ENCODE assay signal across 16 mouse cellular contexts in genomic region chr1:126832885-126833284, GRCm38 (mm10). TPM values are rescaled to one million over a fixed set of nuclear protein-coding genes. Genes with fewer than 3 reads are reported as not detected.
A peak's percentile ranks its signal among the peaks of the same experiment; 100 is the strongest.
DNase-seq lines count a peak whose midpoint lies in the region; ATAC-seq and TF ChIP-seq lines count a peak whose summit lies in the region.
"Had no signal": no experiment of that assay in that cellular context is flagged by ENCODE, and none has a peak within 500 bp of the region (broad histone marks: within the 10 kb centered on the region; RNA-seq: fewer than 3 reads in every experiment).

No protein-coding gene starts in this region.

- no peak for TF ChIP-seq POLR2A in lung, adult 2 months (IDR thresholded peaks at IDR 0.05; ENCODE audit: borderline replicate concordance, extremely low read depth, low read depth, low read length)

- H3K9me3 ChIP-seq in lung, embryonic 15.5 days: no peaks in the 10 kb centered on the region
- no peaks in the 10 kb centered on the region for H3K9me3 ChIP-seq in forebrain, embryonic 12.5 days
- H3K9me3 ChIP-seq: embryonic facial prominence, embryonic 10.5 days; forebrain, embryonic 15.5 days; heart, embryonic 13.5 days; hindbrain, embryonic 15.5 days had no signal

- no peak overlapping the region for H3K27ac ChIP-seq in lung, embryonic 15.5 days
- no peak overlapping the region for H3K27ac ChIP-seq in forebrain, embryonic 12.5 days
- H3K27ac ChIP-seq: embryonic facial prominence, embryonic 10.5 days; forebrain, embryonic 15.5 days; heart, embryonic 13.5 days; hindbrain, embryonic 15.5 days had no signal

- no peaks in the 10 kb centered on the region for H3K36me3 ChIP-seq in lung, embryonic 15.5 days
- H3K36me3 ChIP-seq in forebrain, embryonic 12.5 days (replicated peaks): no peaks in the 10 kb centered on the region
- H3K36me3 ChIP-seq: embryonic facial prominence, embryonic 10.5 days; forebrain, embryonic 15.5 days; heart, embryonic 13.5 days; hindbrain, embryonic 15.5 days had no signal

- H3K9ac ChIP-seq in lung, embryonic 15.5 days: no peak overlapping the region
- H3K9ac ChIP-seq in forebrain, embryonic 12.5 days: no peak overlapping the region
- H3K9ac ChIP-seq: forebrain, embryonic 15.5 days; heart, embryonic 13.5 days; hindbrain, embryonic 15.5 days had no signal

- WGBS in lung, adult 2 months: 80% methylated on average over 1 of the region's 1 CpGs
- WGBS in lung, embryonic 15.5 days: 43% methylated on average over 1 of the region's 1 CpGs
- 97% methylated on average over 1 of the region's 1 CpGs for WGBS in forebrain, embryonic 12.5 days

- no peak for TF ChIP-seq CTCF in lung, adult 2 months (IDR thresholded peaks at IDR 0.05; ENCODE audit: insufficient read depth, low read length)

- H3K4me1 ChIP-seq in lung, adult 2 months (ENCODE audit: control insufficient read depth, insufficient read depth, low read length): peaks cover 3% of the 10 kb centered on the region; the same call in 1 of the 2 replicates
- H3K4me1 ChIP-seq in lung, embryonic 15.5 days: peaks cover 22% of the 10 kb centered on the region
- H3K4me1 ChIP-seq in forebrain, embryonic 12.5 days: peaks cover 25% of the 10 kb centered on the region

- no peaks in the 10 kb centered on the region for H3K27me3 ChIP-seq in lung, embryonic 15.5 days
- 0 out of 2 replicates have a peak, but pooled peaks cover 16% of the 10 kb centered on the region for H3K27me3 ChIP-seq in forebrain, embryonic 12.5 days
- H3K27me3 ChIP-seq: forebrain, embryonic 15.5 days had no signal

- peak; percentile 50; the same call in 1 of the 2 replicates for ATAC-seq in lung, embryonic 15.5 days (ENCODE audit: borderline replicate concordance, extremely low read depth, low FRiP score, low TSS enrichment)
- 0 out of 2 replicates have a peak, but pooled peaks have one; percentile 38 for ATAC-seq in megakaryocyte-erythroid progenitor cell, adult 5-6 weeks (replicated peaks; ENCODE audit: low FRiP score, low TSS enrichment, poor library complexity, severe bottlenecking)
- ATAC-seq in forebrain, embryonic 12.5 days (ENCODE audit: low FRiP score): no peak
- ATAC-seq: forebrain, embryonic 15.5 days had no signal

- no peak overlapping the region for H3K4me2 ChIP-seq in lung, embryonic 15.5 days
- H3K4me2 ChIP-seq in forebrain, embryonic 12.5 days: no peak overlapping the region
- H3K4me2 ChIP-seq: forebrain, embryonic 15.5 days; heart, embryonic 13.5 days; hindbrain, embryonic 15.5 days had no signal

- H3K4me3 ChIP-seq in lung, adult 2 months (replicated peaks; ENCODE audit: extremely low read depth, low read depth, low read length): no peak overlapping the region
- no peak overlapping the region for H3K4me3 ChIP-seq in lung, embryonic 15.5 days
- H3K4me3 ChIP-seq in forebrain, embryonic 12.5 days (replicated peaks): no peak overlapping the region
- H3K4me3 ChIP-seq: embryonic facial prominence, embryonic 10.5 days; forebrain, embryonic 15.5 days; heart, embryonic 13.5 days; hindbrain, embryonic 15.5 days had no signal

- peak; percentile 26 to 37 for DNase-seq in lung, adult 18-20 months
- no peak for DNase-seq in lung, adult 2 months
- peak; percentile 20 for DNase-seq in lung, postnatal 10 days
- no peak for DNase-seq in yolk sac, embryonic 10.5 days (ENCODE audit: low spot score)
- DNase-seq: adrenal gland, adult 8-10 months; adrenal gland, postnatal 36 days; cerebellum, adult 2 months; cerebellum, postnatal 10 days; heart, postnatal 36 days had no signal

RNA-seq across cellular contexts. Expression of gene Nckap5, which starts 2.3 kb away (rescaled TPM):
- 41.2 and 50.4 TPM in 2 replicates for polyA plus RNA-seq in lung, adult 2 months (2012; rRNA removed)
- 31.8 and 40.1 TPM in 2 replicates for polyA plus RNA-seq in lung, embryonic 15.5 days (2015; fragmentation: Nextera tagmentation; extraction: Ambion mirVana)
- not detected in 2 replicates for total RNA-seq in megakaryocyte-erythroid progenitor cell, adult 5-6 weeks (2014; fragmentation: Nextera tagmentation)
- total RNA-seq in megakaryocyte-erythroid progenitor cell, adult 5-6 weeks (2017): not detected in 2 replicates
- 24.5 and 28.3 TPM in 2 replicates for polyA plus RNA-seq in forebrain, embryonic 12.5 days (2016; fragmentation: Nextera tagmentation; extraction: Ambion mirVana)

Comparison
In these comparisons a context has a peak if more than half of its experiments do, and no peak if none do; other contexts are left out.
1. DNase-seq: peak in lung, adult 18-20 months (2 of 2) and lung, postnatal 10 days (single experiment); none in lung, adult 2 months (single experiment) and yolk sac, embryonic 10.5 days (single experiment).